Mouse (Mus musculus) adrenal gland, adult (tissue): ENCODE data around the gene Jup.
A peak's percentile ranks its signal among the peaks of the same experiment; 100 is the strongest.

ENCODE experiments used
- DNase-seq, 2 experiments: peaks; one replicate each; pipeline ENCODE4 v3.0.0; 2022 to 2023; ENCODE audit warnings: low spot score in 1 of 2; ENCODE audit not compliant: inconsistent age in 2 of 2

Jup gene

GRCm38 (mm10) chr11:100397600-100398389 lies at the start of gene Jup:
Gene Jup (minus strand): TSS chr11:100397763.
- DNase-seq, result peak; percentile 99 to 100

GRCm38 (mm10) chr11:100442625-100443024 lies 45.1 kb upstream of the Jup start:
- DNase-seq, result no peak

GRCm38 (mm10) chr11:100441797-100442196 lies 44.2 kb upstream of the Jup start, which contains the start of the genes Nt5c3b and Klhl10:
Gene Nt5c3b (minus strand): TSS chr11:100441808.
Gene Klhl10 (plus strand): TSS chr11:100441917.
- no peak for DNase-seq

- DNase-seq, result peak; percentile 90 to 95
Measured at GRCm38 (mm10) chr11:100440691-100441522, 43.3 kb upstream of the Jup start.

GRCm38 (mm10) chr11:100437901-100438300 lies 40.3 kb upstream of the Jup start:
- no peak for DNase-seq

DNA sequence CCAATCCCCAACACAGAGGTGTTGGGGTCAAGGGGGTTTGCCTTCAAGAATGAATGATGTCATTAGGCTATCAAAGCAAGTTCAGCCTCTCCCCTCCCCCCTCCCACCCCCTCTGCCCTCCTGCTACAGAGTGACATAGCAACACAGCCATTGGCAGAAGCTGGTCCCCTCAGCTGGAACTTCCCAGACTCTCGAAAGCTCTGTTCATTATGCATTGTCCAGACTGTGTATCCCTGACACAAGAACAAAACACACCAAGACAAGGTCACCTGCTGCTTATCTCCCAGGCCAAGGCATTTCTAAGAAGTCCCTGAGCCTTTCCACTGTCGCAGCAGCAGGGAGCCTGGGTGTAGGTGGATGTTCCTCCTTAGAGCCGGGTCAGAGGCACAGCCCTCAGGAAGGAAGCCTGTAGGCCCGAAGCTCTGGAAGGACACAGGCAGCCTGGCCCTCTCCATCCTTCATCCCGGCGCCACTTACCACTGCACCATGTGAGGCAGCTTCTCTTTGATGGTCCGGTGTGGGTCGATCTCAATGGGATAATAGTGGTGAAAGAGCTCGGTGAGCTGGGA lies 38.2 kb upstream of the Jup start:
- peak; percentile 45 to 72 for DNase-seq

- no peak for DNase-seq
Measured at GRCm38 (mm10) chr11:100432002-100432401, 34.4 kb upstream of the Jup start.

DNA sequence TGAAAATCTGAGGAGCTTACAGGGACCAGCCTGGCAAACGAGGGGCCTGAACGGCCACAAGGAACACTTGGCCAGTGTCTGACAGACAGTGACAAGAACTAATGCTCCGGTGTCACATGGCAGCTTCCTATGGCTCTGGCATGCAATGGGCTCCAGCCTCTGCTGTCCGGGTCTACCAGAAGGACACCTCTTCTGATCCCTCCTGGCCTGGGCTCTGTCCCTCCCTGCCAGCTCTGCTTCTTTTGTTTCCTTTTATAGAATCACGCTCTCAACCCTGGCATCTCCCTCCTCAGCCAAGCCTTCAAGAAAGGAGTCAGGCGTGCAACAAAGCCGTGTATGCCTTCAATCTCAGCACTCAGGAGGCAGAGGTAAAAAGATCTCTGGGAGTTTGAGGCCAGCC lies 32.5 kb upstream of the Jup start:
- DNase-seq, result no peak

- DNase-seq, result peak; percentile 94 to 95
Measured at GRCm38 (mm10) chr11:100428612-100429199, 31.1 kb upstream of the Jup start.

DNA sequence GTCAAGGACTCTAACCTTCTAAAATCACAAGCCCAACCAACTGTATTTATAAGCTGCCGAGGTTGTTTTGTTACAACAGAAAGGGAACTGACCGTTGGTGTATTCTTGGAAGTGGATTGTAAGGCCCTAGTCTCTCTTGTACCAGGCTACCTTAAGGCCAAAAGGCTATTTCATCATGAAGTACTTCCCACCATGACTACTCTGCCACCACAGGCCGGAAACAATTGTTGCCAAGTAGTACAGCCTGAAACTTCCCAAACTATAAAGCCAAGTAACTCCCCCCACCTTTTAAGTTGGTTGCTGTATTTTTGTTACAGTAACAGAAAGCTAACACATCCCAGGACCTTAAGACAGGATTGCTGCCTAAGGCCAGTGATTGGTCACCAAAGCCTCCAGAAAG lies 29.3 kb upstream of the Jup start:
- DNase-seq, result no peak

DNA sequence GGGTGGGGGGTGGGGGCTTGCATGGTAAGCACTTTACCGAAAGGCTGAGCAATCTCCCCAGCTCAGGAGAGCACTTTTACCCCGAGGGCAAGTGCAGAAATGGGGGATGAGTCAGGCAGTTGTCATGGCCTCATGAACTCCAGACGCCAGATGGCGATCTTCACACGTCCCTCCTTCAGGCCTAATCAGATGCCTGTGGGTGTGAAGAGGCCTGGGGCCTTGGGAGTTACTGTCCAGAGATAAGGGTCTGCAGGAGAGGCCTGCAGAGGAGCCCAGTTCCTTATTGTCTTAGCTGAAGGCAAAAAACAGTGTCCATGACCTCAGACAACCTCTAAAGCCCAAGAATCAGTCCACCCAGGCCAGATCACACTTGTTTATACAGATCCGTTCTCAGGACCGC lies 28.3 kb upstream of the Jup start:
- peak; percentile 88 to 94 for DNase-seq

DNA sequence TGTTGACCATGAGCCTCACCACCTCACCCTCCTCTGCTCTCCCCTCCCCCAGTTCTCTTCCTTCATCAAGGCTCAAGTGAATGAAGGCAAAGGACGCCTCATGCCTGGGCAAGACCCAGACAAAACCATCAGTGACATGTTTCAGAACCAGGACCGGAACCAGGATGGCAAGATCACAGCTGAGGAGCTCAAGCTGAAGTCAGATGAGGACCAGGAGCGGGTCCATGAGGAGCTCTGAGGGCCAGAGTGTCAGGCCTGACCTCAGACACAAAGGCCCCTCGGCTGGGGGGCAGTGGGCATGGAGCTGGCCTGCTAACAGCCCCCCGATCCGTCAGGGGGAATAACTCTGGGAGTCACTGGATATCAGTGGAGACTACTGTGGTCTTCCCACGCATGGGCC lies 26.3 kb upstream of the Jup start:
- no peak for DNase-seq

DNA sequence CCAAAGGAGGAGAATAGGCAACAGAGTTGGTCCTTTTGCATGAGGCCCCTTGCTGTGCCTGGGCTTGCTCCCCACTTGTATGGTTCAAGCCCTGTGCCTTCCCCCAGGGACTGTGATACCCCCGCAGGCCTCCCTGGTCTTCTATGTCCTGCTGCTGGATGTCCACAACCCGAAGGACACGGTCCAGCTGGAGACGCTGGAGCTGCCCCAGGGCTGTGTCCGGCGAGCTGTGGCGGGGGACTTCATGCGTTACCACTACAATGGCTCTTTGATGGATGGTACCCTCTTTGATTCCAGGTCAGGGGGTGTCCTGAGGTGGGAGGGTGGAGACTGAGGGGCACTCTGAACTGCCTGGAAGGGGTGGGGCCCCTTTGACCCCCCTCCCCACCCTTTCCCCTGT lies 24.0 kb upstream of the Jup start:
- no peak for DNase-seq

DNA sequence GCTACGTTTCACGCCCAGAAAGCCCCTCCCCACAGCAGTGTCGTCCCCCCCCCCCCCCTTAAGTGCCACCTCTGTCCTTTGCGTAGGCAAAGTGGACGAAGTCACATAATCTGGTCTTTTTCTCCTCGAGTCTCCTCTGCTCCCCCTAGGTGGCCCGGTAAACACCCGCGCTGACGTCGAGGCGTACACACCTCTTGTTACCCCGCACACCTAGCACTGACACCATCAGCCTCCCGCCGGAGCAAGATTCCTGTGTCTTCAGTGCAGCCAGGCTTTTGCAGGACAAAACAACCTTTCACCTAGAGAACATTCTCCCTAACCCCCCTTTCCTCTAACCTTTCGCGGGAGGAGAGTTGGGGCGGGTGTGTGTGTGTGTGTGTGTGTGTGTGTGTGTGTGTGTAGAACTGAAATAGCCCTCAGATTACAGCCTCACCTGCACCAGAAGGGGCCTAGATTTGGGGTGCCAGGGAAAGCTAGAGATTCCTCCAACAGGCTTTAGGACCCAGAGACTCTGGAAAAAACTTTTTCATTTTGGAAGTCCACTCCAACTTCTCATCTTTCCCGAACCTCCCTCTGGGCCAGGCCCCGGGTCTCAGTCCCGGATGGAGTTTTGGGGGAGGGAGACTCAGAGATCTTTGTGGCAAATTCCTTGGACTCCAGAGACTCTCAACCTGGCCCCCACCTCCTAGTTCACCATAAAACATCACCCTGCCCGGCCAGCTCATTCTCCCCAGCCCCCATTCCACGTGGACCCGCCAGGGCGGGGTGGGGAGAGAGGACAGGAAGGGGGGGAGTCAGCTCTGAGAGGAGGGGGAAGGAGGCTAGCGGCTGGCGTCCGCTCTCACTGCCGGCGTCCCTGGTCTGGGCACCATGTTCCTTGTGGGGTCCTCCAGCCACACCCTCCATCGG lies 17.6 kb upstream of the Jup start, which contains the start of gene Fkbp10:
Gene Fkbp10 (plus strand): TSS at position 784 of the 909 bp plus-strand sequence.
- DNase-seq, result peak; percentile 85 to 88

DNA sequence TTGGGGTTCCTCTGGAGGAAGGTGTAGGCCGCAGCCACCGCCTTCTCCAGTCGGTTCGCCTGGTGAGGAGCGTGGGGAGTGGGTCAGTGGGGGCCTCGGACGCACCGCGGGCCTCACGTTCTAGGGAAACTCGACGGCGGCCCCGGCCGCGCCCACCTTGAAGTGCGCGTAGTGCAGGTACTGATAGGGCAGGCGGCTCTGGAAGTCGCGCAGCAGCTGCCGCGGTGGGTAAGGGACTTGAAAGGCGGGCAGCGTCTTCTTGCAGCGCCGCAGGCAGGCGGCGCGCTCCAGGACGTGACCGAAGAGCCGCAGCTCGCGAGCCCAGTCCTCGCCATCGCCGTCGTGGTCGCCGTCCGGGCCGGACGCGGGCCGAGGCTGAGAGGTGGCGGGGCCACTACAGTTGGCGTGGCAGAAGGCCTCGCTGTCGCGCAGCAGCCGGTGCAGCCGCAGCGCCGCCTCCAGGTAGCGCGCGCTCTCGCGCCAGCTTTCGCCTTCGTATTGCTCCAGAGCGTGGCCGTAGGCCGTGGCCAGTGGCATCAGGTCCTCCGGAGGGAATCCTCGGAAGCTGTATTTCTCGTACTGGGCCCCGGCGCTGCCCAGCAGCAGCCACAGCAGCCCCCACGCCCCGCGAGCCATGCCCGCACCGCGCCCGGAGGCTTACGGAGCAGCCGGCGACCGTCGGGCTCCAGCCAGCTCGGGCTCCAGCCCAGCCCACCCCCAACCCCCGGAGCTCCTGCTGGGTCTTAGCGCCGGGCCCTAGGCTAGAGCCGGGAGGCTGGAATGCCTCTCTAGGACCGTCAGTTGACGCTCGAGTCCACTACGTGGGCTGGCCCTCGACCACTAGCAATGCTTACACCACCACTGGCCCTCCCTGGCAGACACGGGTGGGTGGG lies 16.7 kb upstream of the Jup start, which contains the start of gene P3h4:
Gene P3h4 (minus strand): TSS at position 816 of the 893 bp plus-strand sequence.
- peak; percentile 89 to 96 for DNase-seq

- DNase-seq, result no peak
Measured at GRCm38 (mm10) chr11:100413541-100413940, 16.0 kb upstream of the Jup start.

DNA sequence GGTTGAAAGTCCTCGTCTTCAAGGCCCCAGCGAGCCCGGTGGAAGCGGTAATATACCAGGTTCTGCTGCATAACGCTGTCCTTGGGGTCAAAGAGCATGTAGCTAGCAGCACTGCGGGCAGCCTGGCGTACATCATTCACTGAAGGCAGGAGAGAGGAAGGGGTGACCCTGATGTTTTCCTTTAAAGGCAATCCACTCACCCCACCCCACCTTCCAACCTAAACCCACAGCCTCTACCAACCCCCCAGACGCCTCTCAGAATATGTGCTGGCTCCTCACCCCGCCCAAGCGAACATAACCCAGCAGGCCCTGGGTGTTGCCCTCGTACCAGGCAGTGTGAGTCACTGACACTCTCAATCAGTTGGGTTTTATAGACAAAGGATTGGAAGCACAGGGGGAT lies 14.2 kb upstream of the Jup start:
- peak; percentile 45 to 68 for DNase-seq

- DNase-seq, result no peak
Measured at GRCm38 (mm10) chr11:100409686-100410085, 12.1 kb upstream of the Jup start.

DNA sequence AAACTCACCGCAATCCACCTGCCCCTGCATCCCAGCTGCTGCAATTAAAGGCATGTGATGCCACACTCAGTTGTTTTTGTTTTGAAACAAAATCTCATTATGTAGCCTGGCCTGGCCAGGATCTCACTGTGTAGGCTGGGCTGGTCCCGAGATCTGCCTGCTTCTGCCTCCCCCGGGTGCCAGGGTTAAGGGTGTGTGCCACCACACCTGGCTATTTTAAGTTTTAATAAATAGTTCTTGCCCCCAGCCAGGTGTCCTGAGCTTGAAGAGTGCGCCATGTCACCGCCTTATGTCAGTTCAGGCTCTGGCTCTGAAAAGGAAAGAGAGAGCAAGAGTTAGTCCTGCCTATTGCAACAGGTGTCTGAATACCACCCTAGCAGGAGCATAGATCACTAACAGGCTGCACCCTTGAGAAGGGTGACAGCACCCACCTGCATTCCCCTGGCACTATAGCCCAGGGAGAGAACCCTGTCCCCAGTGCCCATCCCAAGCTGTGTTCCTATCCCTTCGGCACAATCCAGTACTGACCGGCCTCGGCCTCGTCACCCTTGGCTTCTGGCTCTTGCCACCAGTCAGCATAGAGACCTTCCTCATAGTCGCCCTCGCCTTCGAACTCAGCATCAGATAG lies 11.4 kb upstream of the Jup start:
- no peak for DNase-seq
